Mouse (Mus musculus): ENCODE measurements at regions not wholly inside any gene's neighbourhood (a gene's known extent, or its start where the extent isn't known, plus 50 kb on each side); places are given as distances from the start of the nearest gene placed in this dataset.
A peak's percentile ranks its signal among the peaks of the same experiment; 100 is the strongest.

DNA sequence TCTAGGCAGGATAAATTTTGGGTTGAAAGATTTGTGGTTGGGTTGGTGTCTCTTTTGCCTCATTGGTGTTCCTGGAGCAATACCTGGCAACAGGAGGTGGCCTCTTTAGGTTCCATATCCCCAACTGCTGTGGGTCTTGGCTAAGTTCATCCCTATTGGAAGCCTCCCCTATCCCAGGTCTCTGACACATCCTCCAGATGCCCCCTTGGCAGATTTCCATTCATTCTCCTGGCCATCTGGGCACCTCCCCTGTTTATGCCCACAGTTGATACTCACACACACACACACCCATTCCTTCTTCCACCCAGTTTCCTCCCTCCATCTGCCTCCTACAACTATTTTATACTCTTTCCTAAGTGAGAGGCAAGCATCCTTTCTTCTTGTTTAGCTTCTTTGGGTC lies 984.9 kb upstream of the Gm12353 start:
- Histone ChIP-seq H3K36me3 (ENCODE audit: insufficient read depth, low read length) (no peaks in the 10 kb centered on the region), H3K4me1 (replicated peaks; ENCODE audit: low read depth, low read length) (no peaks in the 10 kb centered on the region)
- TF ChIP-seq CTCF (conservative IDR thresholded peaks at IDR 0.05; ENCODE audit: low read length) = no peak
- TF ChIP-seq NANOG (IDR thresholded peaks at IDR 0.05; ENCODE audit: borderline replicate concordance, low read length) = no peak
- no peak for TF ChIP-seq POU5F1 (IDR thresholded peaks at IDR 0.05; ENCODE audit: borderline replicate concordance, low read length)

DNA sequence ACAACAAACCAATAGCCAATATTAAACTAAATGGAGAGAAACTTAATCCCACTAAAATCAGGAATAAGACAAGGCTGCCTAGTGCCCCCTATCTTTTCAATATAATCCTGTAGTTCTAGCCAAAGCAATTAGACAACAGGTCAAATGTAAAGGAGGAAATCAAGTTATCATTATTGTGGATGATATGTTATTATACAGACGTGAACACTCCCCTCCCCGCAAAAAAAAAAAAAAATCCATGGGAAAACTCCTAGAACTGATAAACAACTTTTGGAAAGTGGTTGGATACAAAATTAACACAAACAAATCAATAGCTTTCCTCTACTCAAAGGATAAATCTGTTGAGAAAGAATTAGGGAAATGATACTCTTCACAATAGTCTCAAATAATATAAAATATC lies 966.2 kb upstream of the Gm12353 start:
- Histone ChIP-seq H3K36me3 (ENCODE audit: insufficient read depth, low read length) (no peaks in the 10 kb centered on the region), H3K27me3 (ENCODE audit: insufficient read depth, low read length) (no peaks in the 10 kb centered on the region), H3K9me3 (ENCODE audit: low read length) (peaks cover 19% of the 10 kb centered on the region), H3K4me1 (replicated peaks; ENCODE audit: low read depth, low read length) (no peaks in the 10 kb centered on the region), H3K4me3 (replicated peaks; ENCODE audit: low read length) (no peak overlapping the region)
- TF ChIP-seq POU5F1 (IDR thresholded peaks at IDR 0.05; ENCODE audit: borderline replicate concordance, low read length) = no peak
- TF ChIP-seq CTCF (conservative IDR thresholded peaks at IDR 0.05; ENCODE audit: low read length) = no peak
- TF ChIP-seq NANOG (IDR thresholded peaks at IDR 0.05; ENCODE audit: borderline replicate concordance, low read length) = no peak

More for the DNA sequence above, 984.9 kb upstream of the Gm12353 start:
- H3K9me3 ChIP-seq (ENCODE audit: low read length) = no peaks in the 10 kb centered on the region
- no peaks in the 10 kb centered on the region for H3K27me3 ChIP-seq (ENCODE audit: insufficient read depth, low read length)
- no peak overlapping the region for H3K4me3 ChIP-seq (replicated peaks; ENCODE audit: low read length)

DNA sequence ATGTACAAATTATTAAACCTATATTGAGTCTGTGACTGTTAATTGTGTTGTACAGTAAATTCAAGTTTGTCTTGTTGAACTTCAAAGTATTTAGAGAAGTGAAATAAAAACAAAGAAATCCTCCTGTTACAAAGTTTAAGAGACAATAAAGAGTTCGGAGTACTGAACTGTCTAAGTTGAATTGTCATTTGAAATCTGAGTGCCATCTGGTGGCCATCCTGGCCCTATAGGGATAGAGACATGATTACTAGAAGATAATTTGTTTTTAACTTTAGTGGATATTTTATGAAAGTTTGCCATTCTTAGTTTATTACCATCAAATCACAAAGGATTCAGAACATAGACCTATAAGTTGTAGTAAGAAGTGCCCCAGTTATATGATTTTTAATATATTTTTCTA lies 956.1 kb upstream of the Gm12353 start:
- Histone ChIP-seq H3K9me3 (ENCODE audit: low read length) (no peaks in the 10 kb centered on the region), H3K4me3 (replicated peaks; ENCODE audit: low read length) (no peak overlapping the region), H3K4me1 (replicated peaks; ENCODE audit: low read depth, low read length) (no peaks in the 10 kb centered on the region), H3K27me3 (ENCODE audit: insufficient read depth, low read length) (no peaks in the 10 kb centered on the region), H3K36me3 (ENCODE audit: insufficient read depth, low read length) (no peaks in the 10 kb centered on the region)
- TF ChIP-seq CTCF (conservative IDR thresholded peaks at IDR 0.05; ENCODE audit: low read length) (peak; percentile 27), POU5F1 (IDR thresholded peaks at IDR 0.05; ENCODE audit: borderline replicate concordance, low read length) (no peak), NANOG (IDR thresholded peaks at IDR 0.05; ENCODE audit: borderline replicate concordance, low read length) (no peak)

DNA sequence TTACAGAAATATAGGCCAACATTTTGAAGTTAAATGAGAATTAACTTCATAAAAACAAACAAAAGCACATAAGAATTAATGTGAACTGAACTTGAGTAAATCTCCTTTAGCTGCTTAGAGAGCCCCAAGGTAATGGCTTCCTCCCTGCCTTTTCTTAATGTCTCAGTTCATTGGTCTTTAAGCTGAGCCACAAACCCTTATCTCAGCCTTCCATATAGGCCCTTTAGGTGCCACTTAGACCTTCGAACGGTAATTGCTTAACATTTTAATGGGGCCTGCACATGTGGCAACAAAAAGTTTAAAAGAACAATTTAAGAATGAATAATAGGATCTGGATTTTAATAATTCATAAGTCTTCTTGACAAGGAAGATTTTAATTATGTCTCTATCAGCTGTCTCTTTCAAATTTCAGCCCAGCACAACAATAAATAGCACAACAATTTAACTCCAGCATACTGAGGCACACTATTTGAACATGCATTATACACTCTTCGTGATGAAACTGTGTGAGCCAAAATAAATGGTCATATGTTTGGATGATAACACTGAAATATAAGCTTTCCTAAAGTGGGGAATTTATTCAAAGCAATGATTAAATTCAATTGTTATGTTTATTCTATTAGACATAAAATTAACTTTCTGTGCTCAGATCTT lies 919.2 kb upstream of the Gm12353 start:
- Histone ChIP-seq H3K27me3 (ENCODE audit: insufficient read depth, low read length) (no peaks in the 10 kb centered on the region), H3K4me1 (replicated peaks; ENCODE audit: low read depth, low read length) (no peaks in the 10 kb centered on the region), H3K4me3 (replicated peaks; ENCODE audit: low read length) (no peak overlapping the region), H3K36me3 (ENCODE audit: insufficient read depth, low read length) (no peaks in the 10 kb centered on the region), H3K9me3 (ENCODE audit: low read length) (peaks cover 6% of the 10 kb centered on the region; the same call in 1 of the 2 replicates)
- no peak for TF ChIP-seq NANOG (IDR thresholded peaks at IDR 0.05; ENCODE audit: borderline replicate concordance, low read length)
- no peak for TF ChIP-seq POU5F1 (IDR thresholded peaks at IDR 0.05; ENCODE audit: borderline replicate concordance, low read length)
- no peak for TF ChIP-seq CTCF (conservative IDR thresholded peaks at IDR 0.05; ENCODE audit: low read length)

DNA sequence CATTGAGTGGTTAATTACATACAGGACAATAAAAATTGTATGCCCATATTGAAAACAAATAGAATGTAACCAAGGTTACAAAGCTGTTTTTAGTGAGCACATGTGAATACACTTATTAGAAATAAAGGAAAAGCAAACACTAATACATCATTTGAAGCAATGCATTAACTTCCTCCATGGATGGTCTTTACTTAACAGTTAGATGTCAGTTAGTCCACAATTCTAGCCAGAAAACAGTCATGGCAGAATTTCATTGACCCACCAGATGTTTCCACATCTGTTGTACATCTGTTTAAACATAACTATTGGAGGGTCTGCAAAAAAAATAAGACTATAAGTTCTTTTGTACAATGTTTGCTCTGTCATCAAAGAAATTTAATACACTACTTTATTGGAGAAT lies 911.2 kb upstream of the Gm12353 start:
- TF ChIP-seq POU5F1 (IDR thresholded peaks at IDR 0.05; ENCODE audit: borderline replicate concordance, low read length) (no peak), CTCF (conservative IDR thresholded peaks at IDR 0.05; ENCODE audit: low read length) (no peak), NANOG (IDR thresholded peaks at IDR 0.05; ENCODE audit: borderline replicate concordance, low read length) (no peak)
- no peaks in the 10 kb centered on the region for H3K27me3 ChIP-seq (ENCODE audit: insufficient read depth, low read length)
- peaks cover 13% of the 10 kb centered on the region for H3K4me1 ChIP-seq (replicated peaks; ENCODE audit: low read depth, low read length)
- no peaks in the 10 kb centered on the region for H3K36me3 ChIP-seq (ENCODE audit: insufficient read depth, low read length)
- H3K9me3 ChIP-seq (ENCODE audit: low read length) = peaks cover 6% of the 10 kb centered on the region; the same call in 1 of the 2 replicates
- no peak overlapping the region for H3K4me3 ChIP-seq (replicated peaks; ENCODE audit: low read length)

DNA sequence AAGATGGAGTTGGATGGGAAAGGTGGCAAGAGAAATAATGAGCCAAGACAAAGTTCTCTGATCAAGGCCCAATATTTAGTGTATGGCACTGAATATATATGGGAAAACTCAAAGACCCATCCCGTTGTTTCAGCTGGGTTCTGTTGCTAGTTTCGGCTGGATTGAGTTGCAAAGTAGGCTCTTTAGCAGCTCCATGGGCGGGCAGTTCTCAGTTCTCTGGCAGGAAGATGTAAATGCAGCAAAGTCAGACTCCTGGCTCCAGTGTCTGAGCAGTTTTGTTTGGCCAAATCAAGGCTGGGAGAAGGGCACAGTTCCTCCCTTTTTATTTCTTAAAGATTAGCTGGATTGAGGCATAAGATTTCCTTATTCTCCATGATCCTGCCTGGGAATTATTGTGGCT lies 909.0 kb upstream of the Gm12353 start:
- Histone ChIP-seq H3K4me1 (replicated peaks; ENCODE audit: low read depth, low read length) (peaks cover 13% of the 10 kb centered on the region), H3K36me3 (ENCODE audit: insufficient read depth, low read length) (no peaks in the 10 kb centered on the region), H3K4me3 (replicated peaks; ENCODE audit: low read length) (no peak overlapping the region), H3K27me3 (ENCODE audit: insufficient read depth, low read length) (no peaks in the 10 kb centered on the region), H3K9me3 (ENCODE audit: low read length) (no peaks in the 10 kb centered on the region)
- TF ChIP-seq CTCF (conservative IDR thresholded peaks at IDR 0.05; ENCODE audit: low read length) = no peak
- TF ChIP-seq NANOG (IDR thresholded peaks at IDR 0.05; ENCODE audit: borderline replicate concordance, low read length) = no peak
- TF ChIP-seq POU5F1 (IDR thresholded peaks at IDR 0.05; ENCODE audit: borderline replicate concordance, low read length) = no peak

DNA sequence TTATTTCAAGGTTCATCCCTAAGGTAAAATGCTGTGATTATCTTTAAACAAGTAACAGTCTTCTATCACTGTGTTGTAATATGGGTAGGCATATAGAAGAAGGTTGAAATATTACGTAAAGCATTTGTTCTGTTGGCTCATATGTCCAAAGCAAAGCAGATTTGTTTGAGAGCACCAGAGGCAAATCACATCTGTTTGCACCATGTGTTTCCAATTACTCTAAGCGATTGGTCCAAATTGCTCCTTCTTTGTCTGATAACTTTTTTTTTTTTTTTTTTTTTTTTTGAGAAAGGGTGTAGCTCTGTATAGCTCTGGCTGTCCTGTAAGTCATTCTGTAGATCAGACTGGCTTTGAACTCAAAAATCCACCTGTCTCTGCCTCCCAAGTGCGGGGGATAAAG lies 861.0 kb upstream of the Gm12353 start:
- TF ChIP-seq NANOG (IDR thresholded peaks at IDR 0.05; ENCODE audit: borderline replicate concordance, low read length) (no peak), CTCF (conservative IDR thresholded peaks at IDR 0.05; ENCODE audit: low read length) (no peak), POU5F1 (IDR thresholded peaks at IDR 0.05; ENCODE audit: borderline replicate concordance, low read length) (no peak)
- H3K4me1 ChIP-seq (replicated peaks; ENCODE audit: low read depth, low read length) = no peaks in the 10 kb centered on the region

DNA sequence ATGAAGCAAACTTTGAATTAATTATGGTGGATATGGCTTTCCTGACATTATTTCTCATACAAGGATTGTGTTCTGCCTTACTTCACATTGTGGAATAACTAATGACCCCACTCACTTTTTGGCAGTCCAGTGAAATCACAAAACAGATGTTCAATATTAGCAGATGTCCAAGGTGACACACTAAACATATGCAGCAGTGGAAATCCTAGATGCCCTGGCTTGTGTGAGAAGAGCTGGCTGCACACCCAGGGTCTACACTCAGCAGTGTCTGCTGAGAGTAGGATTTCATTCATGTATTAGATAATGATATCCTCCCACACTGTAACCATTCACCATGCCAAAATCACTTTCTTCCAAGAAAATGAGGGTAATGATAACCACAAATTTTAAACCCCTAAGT lies 816.9 kb upstream of the Gm12353 start:
- Histone ChIP-seq H3K9me3 (ENCODE audit: low read length) (no peaks in the 10 kb centered on the region), H3K4me1 (replicated peaks; ENCODE audit: low read depth, low read length) (no peaks in the 10 kb centered on the region), H3K4me3 (replicated peaks; ENCODE audit: low read length) (no peak overlapping the region), H3K36me3 (ENCODE audit: insufficient read depth, low read length) (no peaks in the 10 kb centered on the region), H3K27me3 (ENCODE audit: insufficient read depth, low read length) (no peaks in the 10 kb centered on the region)
- TF ChIP-seq NANOG (IDR thresholded peaks at IDR 0.05; ENCODE audit: borderline replicate concordance, low read length) = no peak
- TF ChIP-seq CTCF (conservative IDR thresholded peaks at IDR 0.05; ENCODE audit: low read length) = no peak
- TF ChIP-seq POU5F1 (IDR thresholded peaks at IDR 0.05; ENCODE audit: borderline replicate concordance, low read length) = no peak

More for the DNA sequence above, 861.0 kb upstream of the Gm12353 start:
- H3K27me3 ChIP-seq (ENCODE audit: insufficient read depth, low read length) = no peaks in the 10 kb centered on the region
- H3K4me3 ChIP-seq (replicated peaks; ENCODE audit: low read length) = no peak overlapping the region
- H3K9me3 ChIP-seq (ENCODE audit: low read length) = no peaks in the 10 kb centered on the region
- H3K36me3 ChIP-seq (ENCODE audit: insufficient read depth, low read length) = no peaks in the 10 kb centered on the region
